ENCODE assay signal across 21 mouse cellular contexts in genomic region chr2:143032378-143033255, GRCm38 (mm10). TPM values are rescaled to one million over a fixed set of nuclear protein-coding genes. Genes with fewer than 3 reads are reported as not detected.
DNase-seq lines count a peak whose midpoint lies in the region; ATAC-seq lines count a peak whose summit lies in the region.
"Had no signal": no experiment of that assay in that cellular context is flagged by ENCODE, and none has a peak within 500 bp of the region (broad histone marks: within the 10 kb centered on the region; RNA-seq: fewer than 3 reads in every experiment).

No protein-coding gene starts in this region.

- H3K4me1 ChIP-seq in midbrain, embryonic 11.5 days (ENCODE audit: control insufficient read depth, insufficient read depth, low read length) = peaks cover 9% of the 10 kb centered on the region
- no peaks in the 10 kb centered on the region for H3K4me1 ChIP-seq in heart, embryonic 12.5 days (replicated peaks)
- H3K4me1 ChIP-seq: embryonic facial prominence, embryonic 10.5 days; heart, embryonic 15.5 days; liver, embryonic 13.5 days had no signal

- H3K27me3 ChIP-seq in midbrain, embryonic 11.5 days (ENCODE audit: control insufficient read depth, insufficient read depth, low read length) = no peaks in the 10 kb centered on the region; the same call in 1 of the 2 replicates
- H3K27me3 ChIP-seq in heart, embryonic 12.5 days (replicated peaks) = no peaks in the 10 kb centered on the region
- H3K27me3 ChIP-seq: heart, embryonic 15.5 days; liver, embryonic 13.5 days had no signal

- peak; percentile 14 for DNase-seq in embryo, embryonic 11 days
- no peak for DNase-seq in embryo, embryonic 9.5 days (ENCODE audit: extremely low spot score)
- peak; percentile 26 to 38 for DNase-seq in right cerebral cortex, postnatal 10 days (ENCODE audit: low spot score in 2 of 2)
- no peak for DNase-seq in right cerebral cortex, postnatal 25 days
- peak; percentile 90 for DNase-seq in midbrain, embryonic 11.5 days (ENCODE audit: low spot score, missing footprints)
- no peak for DNase-seq in heart, adult 9 months (ENCODE audit: low spot score in 2 of 2)
- no peak for DNase-seq in gastrocnemius, postnatal 25 days
- DNase-seq: adrenal gland, postnatal 25 days; cerebellum, adult 11 months; gastrocnemius, postnatal 14 days; kidney, adult 11 months; kidney, postnatal 25 days; liver, embryonic 13.5 days; lung, postnatal 36 days; right cerebral cortex, adult 18-20 months had no signal

- H3K9me3 ChIP-seq in midbrain, embryonic 11.5 days (ENCODE audit: control insufficient read depth, low read length) = no peaks in the 10 kb centered on the region
- no peaks in the 10 kb centered on the region for H3K9me3 ChIP-seq in heart, embryonic 12.5 days (replicated peaks)
- H3K9me3 ChIP-seq: embryonic facial prominence, embryonic 10.5 days; heart, embryonic 15.5 days; liver, embryonic 13.5 days had no signal

- H3K36me3 ChIP-seq in midbrain, embryonic 11.5 days (ENCODE audit: control insufficient read depth, insufficient read depth, low read length) = no peaks in the 10 kb centered on the region
- no peaks in the 10 kb centered on the region for H3K36me3 ChIP-seq in heart, embryonic 12.5 days
- H3K36me3 ChIP-seq: embryonic facial prominence, embryonic 10.5 days; heart, embryonic 15.5 days; liver, embryonic 13.5 days had no signal

- H3K4me3 ChIP-seq in midbrain, embryonic 11.5 days (ENCODE audit: low read depth, low read length) = no peak overlapping the region
- H3K4me3 ChIP-seq in heart, embryonic 12.5 days = no peak overlapping the region
- H3K4me3 ChIP-seq: embryonic facial prominence, embryonic 10.5 days; heart, embryonic 15.5 days; liver, embryonic 13.5 days; myocyte had no signal

- peak overlapping the region; percentile 62 for H3K27ac ChIP-seq in midbrain, embryonic 11.5 days (ENCODE audit: low read depth, low read length)
- no peak overlapping the region for H3K27ac ChIP-seq in heart, embryonic 12.5 days (ENCODE audit: poor library complexity, severe bottlenecking)
- H3K27ac ChIP-seq: embryonic facial prominence, embryonic 10.5 days; heart, embryonic 15.5 days; liver, embryonic 13.5 days had no signal

- peak overlapping the region; percentile 17 for H3K4me2 ChIP-seq in midbrain, embryonic 11.5 days
- H3K4me2 ChIP-seq in heart, embryonic 12.5 days = no peak overlapping the region
- H3K4me2 ChIP-seq: heart, embryonic 15.5 days; liver, embryonic 13.5 days had no signal

- WGBS in midbrain, embryonic 11.5 days = 19% methylated on average over 10 of the region's 10 CpGs
- 78% methylated on average over 10 of the region's 10 CpGs for WGBS in heart, embryonic 12.5 days

- peak; percentile 85 for ATAC-seq in midbrain, embryonic 11.5 days (ENCODE audit: low FRiP score)
- ATAC-seq in heart, embryonic 12.5 days (ENCODE audit: insufficient number of reproducible peaks, low FRiP score) = no peak

- H3K9ac ChIP-seq in midbrain, embryonic 11.5 days (ENCODE audit: low read length) = no peak overlapping the region
- H3K9ac ChIP-seq in heart, embryonic 12.5 days = no peak overlapping the region
- H3K9ac ChIP-seq: heart, embryonic 15.5 days; liver, embryonic 13.5 days had no signal

RNA-seq across cellular contexts. Expression of gene Snrpb2, which starts 30.2 kb away (rescaled TPM):
- 149 and 152 TPM in 2 replicates for polyA plus RNA-seq in midbrain, embryonic 11.5 days (2014; fragmentation: Nextera tagmentation; extraction: Ambion mirVana)
- 49.9 and 53.3 TPM in 2 replicates for polyA plus RNA-seq in heart, embryonic 12.5 days (2016; fragmentation: Nextera tagmentation; extraction: Ambion mirVana)
- total RNA-seq in gastrocnemius, postnatal 25 days (2021) = 10 to 100 TPM; 16.5 to 19.1 TPM

RNA-seq across cellular contexts. Expression of gene Otor, which starts 45.7 kb away (rescaled TPM):
- polyA plus RNA-seq in midbrain, embryonic 11.5 days (2014; fragmentation: Nextera tagmentation; extraction: Ambion mirVana) = 1.5 and 1.9 TPM in 2 replicates
- polyA plus RNA-seq in heart, embryonic 12.5 days (2016; fragmentation: Nextera tagmentation; extraction: Ambion mirVana) = 0.27 and 0.55 TPM in 2 replicates
- not detected for total RNA-seq in gastrocnemius, postnatal 25 days (2021)
- total RNA-seq: adrenal gland, postnatal 25 days; ES-E14; gastrocnemius, postnatal 14 days; left cerebral cortex, postnatal 14 days had no signal
- polyA plus RNA-seq: myocyte had no signal

Comparison
In these comparisons a context has a peak if more than half of its experiments do, and no peak if none do; other contexts are left out.
1. DNase-seq: peak in embryo, embryonic 11 days (single experiment), right cerebral cortex, postnatal 10 days (2 of 2) and midbrain, embryonic 11.5 days (single experiment); none in embryo, embryonic 9.5 days (single experiment), right cerebral cortex, postnatal 25 days (single experiment), heart, adult 9 months (0 of 2) and gastrocnemius, postnatal 25 days (single experiment).